Mouse (Mus musculus) heart, postnatal 0 days (tissue): ENCODE results near the gene Smc5. TPM values are rescaled to one million over a fixed set of nuclear protein-coding genes. Genes with fewer than 3 reads are reported as not detected.

Source experiments
- ATAC-seq: fragments of 200-750 bp; cut with Nextera tagmentation; 2 replicates; pipeline ENCODE4 v1.8.0; 2017; ENCODE audit warnings: low read depth, moderate number of reproducible peaks, moderate library complexity; ENCODE audit not compliant: insufficient read depth
- DNase-seq: peaks from one replicate; pipeline ENCODE4 v3.0.0-alpha.2; 2016; ENCODE audit warnings: low spot score
- H3K27ac ChIP-seq: fragments of 300-500 bp; sonication (generic); 2 replicates; pipeline ENCODE4 v1.5.1; 2014; ENCODE audit warnings: low read depth, mild to moderate bottlenecking
- H3K27me3 ChIP-seq: fragments of 300-500 bp; sonication (generic); 2 replicates; pipeline ENCODE4 v1.6.1; 2014; ENCODE audit warnings: low read length, mixed read lengths; ENCODE audit not compliant: control insufficient read depth, insufficient read depth
- H3K36me3 ChIP-seq: fragments of 300-500 bp; sonication (generic); replicated peaks from 2 replicates; pipeline ENCODE4 v1.6.1; 2014; ENCODE audit warnings: low read length, mixed read lengths; ENCODE audit not compliant: control insufficient read depth, insufficient read depth
- H3K4me1 ChIP-seq: fragments of 300-500 bp; sonication (generic); 2 replicates; pipeline ENCODE4 v1.6.1; 2014; ENCODE audit warnings: antibody characterized with exemption; ENCODE audit not compliant: control insufficient read depth, insufficient read depth
- H3K4me2 ChIP-seq: fragments of 300-500 bp; sonication (generic); 2 replicates; pipeline ENCODE4 v1.6.1; 2014; ENCODE audit warnings: low read depth, mild to moderate bottlenecking, low read length, moderate library complexity
- H3K4me3 ChIP-seq: fragments of 300-500 bp; sonication (generic); 2 replicates; pipeline ENCODE4 v1.5.1; 2014; ENCODE audit warnings: low read depth, low read length
- H3K9ac ChIP-seq: fragments of 300-500 bp; sonication (generic); replicated peaks from 2 replicates; pipeline ENCODE4 v1.6.1; 2014; ENCODE audit warnings: low read depth, low read length, mixed read lengths
- H3K9me3 ChIP-seq: fragments of 300-500 bp; sonication (generic); replicated peaks from 2 replicates; pipeline ENCODE4 v1.6.1; 2016; ENCODE audit warnings: low read length; ENCODE audit not compliant: control insufficient read depth
- CTCF ChIP-seq: IDR thresholded peaks from 2 replicates; pipeline ENCODE4 v1.5.1; 2016; ENCODE audit warnings: antibody characterized with exemption, control low read depth, low read depth
- EP300 ChIP-seq: IDR thresholded peaks from 2 replicates; pipeline ENCODE4 v1.6.1; 2016; ENCODE audit warnings: antibody characterized with exemption, low read depth
- WGBS: fragments of 180-500 bp; shearing (Covaris S2); extraction: QIAGEN DNeasy Blood & Tissue Kit; methylation state at CpG from one replicate; pipeline ENCODE4 v1.1.7; 2014; 5-methylcytosine and 5-hydroxymethylcytosine counted together
- polyA plus RNA-seq: library from polyadenylated mRNA; unstranded; fragments of >200 nt; fragmentation: Nextera tagmentation; extraction: Ambion mirVana; gene quantifications from 2 replicates; pipeline ENCODE4 v1.2.1, GENCODE M21; 2015
- total RNA-seq: library from RNA; depleted of rRNA; stranded (reverse); fragments of >200 nt; gene quantifications from 2 replicates; pipeline ENCODE4 v1.2.3, GENCODE M21; 2014; ENCODE audit warnings: low replicate concordance; rRNA removed

The Smc5 gene
- total and polyA plus RNA-seq, 2 experiments from 2014 or later = 9.8 to 13.6 TPM

- Histone ChIP-seq H3K9ac (no peak overlapping the region), H3K4me3 (no peak overlapping the region), H3K9me3 (no peaks in the 10 kb centered on the region), H3K4me2 (no peak overlapping the region), H3K27me3 (no peaks in the 10 kb centered on the region), H3K36me3 (peaks cover 5% of the 10 kb centered on the region), H3K4me1 (peaks cover 13% of the 10 kb centered on the region; the same call in 1 of the 2 replicates), H3K27ac (no peak overlapping the region)
- ATAC-seq (no peak), DNase-seq (no peak)
- WGBS = 70% methylated on average over 10 of the region's 10 CpGs
- TF ChIP-seq CTCF (no peak), EP300 (no peak)
Measured at GRCm38 (mm10) chr19:23159780-23160395, 113.8 kb downstream of the Smc5 start.

Other genes starting within 250 kb of the Smc5 start
- 35.1 and 71.5 TPM in 2 replicates for gene Klf9, start 132.7 kb downstream of the Smc5 start, total RNA-seq
- gene Klf9, start 132.7 kb downstream of the Smc5 start, polyA plus RNA-seq = 14.4 and 16.5 TPM in 2 replicates
- 2.2 and 2.8 TPM in 2 replicates for gene Mamdc2, start 174.5 kb upstream of the Smc5 start, total RNA-seq
- gene Mamdc2, start 174.5 kb upstream of the Smc5 start, polyA plus RNA-seq = 1.1 and 1.5 TPM in 2 replicates